Comparison of ENCODE assay signal across 20 mouse cellular contexts in genomic region chr1:136293961-136294360, GRCm38 (mm10). TPM values are rescaled to one million over a fixed set of nuclear protein-coding genes. Genes with fewer than 3 reads are reported as not detected.
"Had no signal": no experiment of that assay in that cellular context is flagged by ENCODE, and none has a peak within 500 bp of the region (broad histone marks: within the 10 kb centered on the region; RNA-seq: fewer than 3 reads in every experiment).

No protein-coding gene starts in this region.

- H3K27me3 ChIP-seq: lung, embryonic 15.5 days; midbrain, embryonic 13.5 days; midbrain, embryonic 15.5 days; neural tube, embryonic 12.5 days; stomach, embryonic 15.5 days had no signal

- H3K4me3 ChIP-seq: lung, embryonic 15.5 days; megakaryocyte, embryonic 14.5 days; midbrain, embryonic 13.5 days; midbrain, embryonic 15.5 days; neural tube, embryonic 12.5 days; stomach, embryonic 15.5 days had no signal

- H3K9ac ChIP-seq: lung, embryonic 15.5 days; midbrain, embryonic 13.5 days; midbrain, embryonic 15.5 days; neural tube, embryonic 12.5 days; stomach, embryonic 15.5 days had no signal

- DNase-seq: lung, adult 2 months; lung, postnatal 14 days; lung, postnatal 36 days; right cerebral cortex, postnatal 14 days; thymus, adult 2 months; thymus, postnatal 25 days; thymus, postnatal 4 days had no signal

- H3K4me1 ChIP-seq: lung, embryonic 15.5 days; megakaryocyte, embryonic 14.5 days; midbrain, embryonic 13.5 days; midbrain, embryonic 15.5 days; neural tube, embryonic 12.5 days; stomach, embryonic 15.5 days had no signal

- H3K36me3 ChIP-seq: midbrain, embryonic 15.5 days; neural tube, embryonic 12.5 days; stomach, embryonic 15.5 days had no signal

- H3K27ac ChIP-seq: lung, embryonic 15.5 days; macrophage; midbrain, embryonic 13.5 days; midbrain, embryonic 15.5 days; neural tube, embryonic 12.5 days; stomach, embryonic 15.5 days; stomach, postnatal 0 days had no signal

RNA-seq across cellular contexts. Expression of gene Gpr25, which starts 33.3 kb away (rescaled TPM):
- total RNA-seq: megakaryocyte progenitor cell, adult 5-6 weeks; monocyte, adult 5-6 weeks; neutrophil, adult 5-6 weeks had no signal
- polyA plus RNA-seq: lung, embryonic 15.5 days; lung, postnatal 0 days; macrophage; midbrain, embryonic 11.5 days; midbrain, embryonic 13.5 days; neural tube, embryonic 12.5 days; stomach, embryonic 15.5 days; stomach, postnatal 0 days had no signal

RNA-seq across cellular contexts. Expression of gene Inava, which starts 59.9 kb away (rescaled TPM):
- total RNA-seq: megakaryocyte progenitor cell, adult 5-6 weeks; monocyte, adult 5-6 weeks; neutrophil, adult 5-6 weeks had no signal
- polyA plus RNA-seq: macrophage had no signal
